Mouse (Mus musculus) kidney, postnatal 25 days (tissue): ENCODE measurements at regions not wholly inside any gene's neighbourhood (a gene's known extent, or its start where the extent isn't known, plus 50 kb on each side); places are given as distances from the start of the nearest gene placed in this dataset.

Source experiments
- DNase-seq, 2 experiments: peaks; one replicate each; pipeline ENCODE4 v3.0.0; 2021; ENCODE audit warnings: mixed read lengths in 2 of 2

DNA sequence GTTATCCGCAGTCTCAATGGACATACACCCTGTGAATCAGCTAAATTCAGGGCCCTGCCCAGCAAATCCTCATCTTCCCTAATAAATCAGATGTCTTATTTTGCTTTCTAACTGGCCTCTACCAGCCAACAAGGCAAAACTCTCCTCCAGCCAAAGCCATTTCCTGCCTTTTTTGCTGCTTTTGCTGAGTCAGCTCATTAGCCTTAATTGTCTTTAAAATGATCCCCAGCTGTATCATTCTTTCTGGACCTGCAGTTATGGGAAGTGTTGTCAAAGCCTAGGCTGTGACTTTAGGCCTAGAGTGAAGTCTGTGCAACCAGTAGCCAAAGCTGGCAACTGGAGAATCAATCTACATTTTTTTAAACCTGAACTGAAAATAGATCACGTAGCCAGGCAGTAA, 81.4 kb downstream of the Mtpn start:
- DNase-seq = no peak

DNA sequence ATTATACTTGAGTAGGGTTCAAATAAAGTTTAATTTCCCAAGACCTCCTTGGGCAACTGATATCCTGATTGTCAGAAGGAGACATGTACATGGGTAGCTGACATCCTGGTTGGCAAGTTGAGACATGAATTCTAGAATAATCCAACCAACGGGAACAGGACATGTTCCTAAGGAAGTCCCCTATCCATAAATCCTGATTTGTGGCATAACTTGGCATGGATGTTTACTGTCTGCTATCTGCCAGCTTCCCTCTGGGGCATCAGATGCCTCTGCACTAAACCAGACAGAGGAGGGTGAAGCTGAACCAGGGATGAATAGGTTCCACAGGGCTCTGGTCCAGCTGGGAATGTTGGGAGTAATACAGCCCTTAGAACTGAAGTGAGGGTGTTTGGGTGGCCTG, 94.7 kb downstream of the Mtpn start:
- DNase-seq = no peak

DNA sequence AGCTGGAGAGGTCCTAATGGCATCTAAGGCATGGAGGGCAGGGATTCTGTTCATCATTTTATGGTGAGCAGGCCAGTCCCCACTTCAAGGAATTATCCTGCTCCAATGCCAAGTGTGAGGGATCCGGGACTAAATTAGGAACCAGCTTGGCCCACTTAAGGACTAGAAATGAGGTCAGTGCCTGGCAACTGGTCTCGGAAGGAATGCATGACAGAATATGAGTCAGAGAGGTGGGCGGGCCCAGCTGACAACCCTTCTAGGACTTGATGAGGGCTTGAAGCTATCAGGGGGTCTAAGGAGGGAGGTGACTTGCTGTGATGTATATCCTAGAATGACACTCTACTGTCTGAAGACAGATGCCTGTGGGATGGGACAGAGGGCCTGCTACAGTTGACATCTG, 100.4 kb upstream of the Fam180a start:
- no peak for DNase-seq

DNA sequence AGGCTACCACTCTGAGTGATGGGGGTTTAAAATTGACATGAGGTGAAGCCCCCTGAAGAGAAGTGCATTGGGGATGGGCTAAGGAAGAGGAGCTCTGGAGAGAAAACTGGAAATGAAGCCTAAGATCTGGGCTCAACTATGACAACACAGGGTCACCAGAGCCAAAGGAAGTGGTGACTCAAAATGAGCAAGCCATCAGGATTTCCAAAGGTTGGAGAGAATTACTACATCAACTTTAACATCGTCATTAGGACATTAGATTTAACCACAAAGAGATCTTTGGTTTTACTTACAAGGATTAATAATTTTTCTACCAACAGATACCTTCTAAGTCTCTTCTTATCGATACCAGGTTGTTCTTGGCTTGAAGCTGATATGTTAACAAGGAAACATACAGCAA, 98.6 kb upstream of the Fam180a start:
- no peak for DNase-seq

DNA sequence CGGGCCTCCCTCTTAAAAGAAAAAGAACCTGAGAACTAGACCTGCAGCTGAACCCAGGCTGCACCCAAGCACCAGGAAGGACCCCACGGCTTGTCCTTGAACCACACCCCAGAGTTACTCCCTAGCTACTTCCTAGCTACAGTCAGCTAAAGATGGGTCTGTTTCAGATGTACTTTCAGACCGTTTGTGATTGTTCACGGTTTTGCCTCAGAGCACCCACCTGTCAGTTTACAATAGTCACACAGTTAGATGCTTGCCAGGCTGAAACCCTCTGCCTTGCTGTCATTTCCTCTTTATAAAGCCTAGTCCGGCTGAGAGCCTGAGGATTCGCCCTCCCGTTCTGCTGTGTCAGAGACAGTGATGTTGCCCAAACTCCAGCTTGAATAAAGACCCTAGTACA, 95.0 kb upstream of the Fam180a start:
- no peak for DNase-seq

DNA sequence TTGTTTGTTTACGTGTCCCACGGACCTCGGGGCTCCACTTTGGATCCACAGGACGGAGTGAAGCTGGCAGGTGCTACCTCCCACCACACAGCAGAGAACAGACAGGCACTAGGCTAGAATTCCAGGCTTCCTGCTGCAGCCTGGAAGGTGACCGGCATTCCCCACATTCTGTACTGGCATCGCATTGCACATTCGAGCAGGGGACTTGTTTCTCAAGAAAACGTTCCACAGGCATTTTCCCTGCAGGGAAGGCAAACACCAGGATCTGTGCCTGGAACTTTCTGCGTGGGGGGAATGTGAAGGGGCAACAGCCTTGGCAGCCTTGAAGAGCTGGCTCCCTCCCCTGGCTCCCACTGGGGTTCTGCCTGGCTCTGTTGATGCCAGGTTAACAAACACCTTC, 79.1 kb upstream of the Fam180a start:
- no peak for DNase-seq

DNA sequence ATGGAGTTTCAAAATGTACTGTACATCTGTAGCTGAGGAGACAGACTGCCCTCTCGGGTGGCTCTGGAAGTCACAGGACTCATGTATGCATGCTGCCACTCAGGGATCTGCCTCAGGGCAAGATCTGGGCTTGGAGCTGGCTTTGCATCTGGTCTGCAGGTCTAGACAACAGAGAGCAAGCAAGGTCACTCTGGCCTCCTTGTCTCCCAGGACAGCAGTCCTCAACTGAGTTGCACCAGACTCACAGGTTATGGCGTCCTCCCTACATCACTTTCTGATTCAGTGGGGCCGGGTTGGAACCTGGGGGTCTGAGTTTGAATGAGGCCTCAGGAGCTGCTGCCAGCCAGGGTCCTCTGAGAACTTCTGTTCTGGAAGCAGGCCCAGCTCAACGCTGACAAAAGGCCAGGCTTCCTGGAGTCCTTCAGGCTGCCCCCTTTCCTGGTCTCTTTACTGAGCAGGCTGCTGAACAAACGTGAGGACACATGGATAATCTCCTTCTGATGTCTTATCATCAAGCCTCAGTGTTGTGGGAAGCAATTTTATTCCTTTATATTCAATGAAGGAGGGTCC, 77.5 kb upstream of the Fam180a start:
- DNase-seq = no peak

DNA sequence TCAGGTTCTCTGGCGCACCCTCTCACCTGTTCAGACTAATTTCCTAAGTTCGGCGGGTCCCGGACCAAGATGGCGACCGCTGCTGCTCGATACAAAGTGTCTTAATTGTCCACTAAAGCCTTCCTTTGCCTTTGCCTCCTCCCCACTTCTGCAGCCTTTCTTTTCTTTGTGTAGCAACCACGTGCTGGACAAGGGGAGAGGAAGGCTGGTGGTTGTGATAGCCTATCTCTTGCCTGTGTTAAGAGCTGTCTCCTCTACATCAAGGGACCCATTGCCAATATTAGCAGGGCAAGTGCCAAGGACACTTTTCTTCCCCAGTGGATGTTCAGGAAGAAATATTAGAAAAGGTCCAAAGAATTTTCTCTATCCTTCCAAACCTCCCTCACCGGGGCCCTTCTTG, 69.8 kb upstream of the Fam180a start:
- no peak for DNase-seq

DNA sequence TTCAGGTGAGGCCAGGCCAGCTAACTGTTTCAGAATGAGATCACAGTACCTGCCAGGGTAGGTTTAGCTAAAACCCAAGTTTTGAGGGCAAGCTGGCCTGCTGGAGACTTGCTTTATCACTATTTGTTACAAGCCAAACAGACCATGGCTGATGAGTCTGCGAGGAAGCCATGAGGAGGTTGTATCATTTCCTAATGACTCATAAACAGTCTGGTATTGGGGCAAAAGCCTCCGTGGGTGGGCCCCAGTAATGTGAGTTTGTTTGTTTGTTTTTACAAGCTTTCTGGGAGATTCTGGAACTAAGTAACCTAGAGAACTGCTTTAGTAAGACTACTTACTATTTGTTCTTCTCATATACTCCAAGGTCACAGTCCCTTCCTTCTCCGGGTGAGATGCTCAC, 62.9 kb upstream of the Fam180a start:
- DNase-seq = no peak

DNA sequence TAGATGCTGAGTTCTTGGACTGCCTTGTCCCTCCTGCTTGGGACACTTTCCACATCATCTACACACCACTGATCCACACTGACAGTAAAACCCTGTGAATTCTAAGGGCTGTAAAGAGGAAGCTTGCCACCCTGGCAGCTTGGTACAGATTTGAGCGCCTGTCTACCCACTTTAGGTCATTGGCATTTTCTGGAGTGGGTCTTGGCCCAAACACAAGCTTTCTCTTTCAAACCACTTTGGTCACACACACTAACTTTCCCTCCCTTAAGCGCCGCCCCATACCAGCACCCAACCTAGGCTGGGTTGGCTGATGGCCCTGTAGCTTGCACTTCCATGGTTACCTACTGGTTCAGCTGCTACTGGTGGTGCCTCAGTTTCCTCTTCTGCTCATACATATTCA, 55.6 kb upstream of the Fam180a start:
- DNase-seq = peak in 1 of 2 experiments; percentile 9

DNA sequence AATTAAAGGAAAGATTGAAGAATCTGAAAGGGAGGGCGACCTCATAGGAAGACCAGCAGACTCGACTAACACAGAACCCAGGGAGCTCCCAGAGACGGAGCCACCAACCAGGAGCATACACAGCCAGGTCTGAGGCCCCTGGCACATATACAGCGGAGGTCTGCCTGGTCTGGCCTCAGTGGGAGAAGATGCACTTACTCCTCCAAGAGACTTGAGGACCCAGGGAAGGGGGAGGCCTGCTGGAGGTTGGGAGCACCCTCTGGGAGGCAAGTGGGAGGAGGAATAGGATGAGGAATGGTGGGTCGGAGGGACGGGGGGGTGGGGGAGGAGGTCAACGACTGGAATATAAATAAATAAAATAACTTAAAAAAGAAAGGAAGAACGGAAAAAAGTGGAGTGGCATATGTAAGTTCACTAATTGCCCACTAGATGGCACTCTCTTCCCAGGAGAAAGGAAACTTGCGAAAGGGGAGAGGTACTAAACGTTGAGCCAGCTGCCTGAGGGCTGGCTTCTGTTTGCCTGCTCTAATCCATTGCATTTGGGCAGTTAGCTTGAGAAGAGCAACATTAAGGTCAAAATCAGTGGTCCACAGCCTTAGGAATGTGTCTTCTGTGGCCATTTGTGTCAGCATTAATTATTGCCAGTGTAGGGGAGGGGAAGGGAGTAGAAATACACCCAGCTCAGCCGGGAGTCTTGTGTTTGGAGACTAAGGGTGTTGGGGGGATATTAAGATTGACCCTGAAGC, 55.0 kb upstream of the Fam180a start:
- DNase-seq = peak; percentile 31 to 49

DNA sequence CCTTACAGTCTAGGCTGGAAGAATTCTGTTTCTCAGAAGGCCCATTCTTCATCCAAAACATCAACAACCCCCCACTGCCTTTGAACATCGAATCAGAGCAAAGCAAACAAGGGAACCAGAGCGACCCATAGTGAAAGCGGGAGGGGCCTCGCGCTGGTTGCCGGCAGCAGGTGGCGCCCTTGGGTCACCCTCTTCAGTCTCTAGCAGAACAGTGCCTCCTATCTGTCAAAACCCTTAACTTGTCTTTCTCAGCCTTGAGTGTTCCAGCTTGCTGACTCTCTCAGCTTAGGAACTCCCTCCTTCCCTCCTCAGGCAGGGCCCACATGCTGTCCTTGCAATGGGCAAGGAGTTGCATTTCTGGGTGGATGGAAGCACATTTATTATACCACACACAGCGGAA, 53.9 kb upstream of the Fam180a start:
- DNase-seq = peak; percentile 83 to 89

DNA sequence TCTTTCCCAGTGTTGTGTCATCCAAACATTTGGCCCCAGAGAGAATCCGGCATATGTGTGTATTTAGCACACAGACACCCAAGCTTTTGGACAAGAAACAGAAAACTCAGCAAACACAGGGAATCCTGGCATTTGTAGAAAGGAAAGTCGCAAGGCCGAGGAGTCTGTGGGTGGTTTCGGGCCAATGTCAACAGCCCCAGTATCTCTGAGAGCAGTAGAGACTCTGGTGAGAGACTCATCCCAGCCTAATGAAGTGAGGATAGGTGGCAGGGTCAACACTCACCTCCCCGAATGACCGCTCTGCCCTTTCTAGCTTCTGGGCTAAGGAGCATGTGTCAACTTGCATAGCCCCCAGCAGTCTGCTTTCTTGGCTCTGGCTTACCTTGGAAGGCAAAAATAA, 52.9 kb upstream of the Fam180a start:
- peak in 1 of 2 experiments; percentile 21 for DNase-seq

DNA sequence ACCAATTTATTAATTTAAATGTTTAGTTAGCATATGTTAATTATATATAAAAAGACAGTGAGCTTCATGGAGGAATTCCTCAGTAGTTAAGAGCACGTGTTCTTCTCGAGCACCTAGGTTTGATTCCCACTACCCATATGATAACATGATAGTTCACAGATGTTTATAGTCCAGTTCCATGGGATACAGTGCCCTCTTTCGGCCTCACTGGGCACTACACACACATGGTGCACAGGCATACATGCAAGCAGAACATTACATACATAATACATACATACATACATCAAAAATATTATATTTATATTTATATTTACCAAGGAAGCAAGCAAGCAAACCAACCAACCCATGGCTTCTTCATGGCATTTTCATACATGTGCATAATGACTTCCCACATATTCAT, 51.6 kb upstream of the Fam180a start:
- no peak for DNase-seq

DNA sequence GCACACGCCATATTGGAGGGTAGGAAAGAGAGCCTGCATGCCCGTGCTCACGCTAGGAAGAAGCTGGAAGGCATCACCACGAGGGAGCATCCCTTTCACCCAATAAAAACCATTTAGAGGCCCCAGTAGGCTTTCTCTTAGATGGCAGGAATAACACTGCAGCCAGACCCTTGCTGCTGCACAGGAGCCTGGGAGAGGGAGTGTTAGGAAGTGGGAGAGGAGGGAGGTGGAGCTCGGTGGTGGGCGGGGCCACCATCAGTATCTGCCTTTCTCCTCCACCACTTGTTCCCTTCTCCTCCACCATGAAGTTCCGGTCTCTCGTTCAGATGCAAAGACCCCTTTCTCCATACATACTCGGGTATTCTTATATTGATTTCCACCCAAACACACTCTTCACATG, 50.6 kb upstream of the Fam180a start:
- peak in 1 of 2 experiments; percentile 35 for DNase-seq
